12 mouse cellular contexts compared by ENCODE assay signal in genomic region chr12:75826699-75827353, GRCm38 (mm10). TPM values are rescaled to one million over a fixed set of nuclear protein-coding genes. Genes with fewer than 3 reads are reported as not detected.
DNase-seq lines count a peak whose midpoint lies in the region; ATAC-seq and TF ChIP-seq lines count a peak whose summit lies in the region.
"Had no signal": no experiment of that assay in that cellular context is flagged by ENCODE, and none has a peak within 500 bp of the region (broad histone marks: within the 10 kb centered on the region; RNA-seq: fewer than 3 reads in every experiment).

No protein-coding gene starts in this region.

- H3K36me3 ChIP-seq in forebrain, postnatal 0 days (ENCODE audit: insufficient read depth) = no peaks in the 10 kb centered on the region

- peak overlapping the region; percentile 52 for H3K4me3 ChIP-seq in gastrocnemius, adult 2 months
- no peak overlapping the region for H3K4me3 ChIP-seq in forebrain, postnatal 0 days (ENCODE audit: low read depth, low read length)
- H3K4me3 ChIP-seq: left cerebral cortex, adult 2 months; megakaryocyte, embryonic 14.5 days had no signal

- no peak for ATAC-seq in forebrain, postnatal 0 days

- TF ChIP-seq CTCF in gastrocnemius, adult 2 months (IDR thresholded peaks at IDR 0.05) = no peak
- TF ChIP-seq CTCF in forebrain, postnatal 0 days (IDR thresholded peaks at IDR 0.05; ENCODE audit: low read depth) = no peak

- no peak overlapping the region for H3K4me2 ChIP-seq in forebrain, postnatal 0 days (ENCODE audit: low read depth)

- no peak for DNase-seq in gastrocnemius, adult 2 months
- DNase-seq in gastrocnemius, adult 18-20 months (ENCODE audit: low spot score) = no peak
- DNase-seq in 3T3-L1 (ENCODE audit: low read depth, low spot score) = peak; percentile 69
- DNase-seq in embryo, embryonic 11 days = peak; percentile 51
- peak; percentile 51 for DNase-seq in kidney, postnatal 14 days
- DNase-seq in cerebellum, postnatal 4 days (ENCODE audit: low spot score in 2 of 2) = no peak
- DNase-seq in cerebellum, adult 11 months = no peak
- no peak for DNase-seq in forebrain, postnatal 0 days
- DNase-seq: cerebellum, adult 9-11 months; retina, postnatal 1 day had no signal

- H3K9me3 ChIP-seq in forebrain, postnatal 0 days (ENCODE audit: low read length) = no peaks in the 10 kb centered on the region
- H3K9me3 ChIP-seq: megakaryocyte, embryonic 14.5 days had no signal

- H3K4me1 ChIP-seq in forebrain, postnatal 0 days (ENCODE audit: insufficient read depth) = no peaks in the 10 kb centered on the region
- H3K4me1 ChIP-seq: megakaryocyte, embryonic 14.5 days had no signal

- H3K9ac ChIP-seq in forebrain, postnatal 0 days = no peak overlapping the region

- WGBS in forebrain, postnatal 0 days = 55% methylated on average over 10 of the region's 10 CpGs

- H3K27me3 ChIP-seq in forebrain, postnatal 0 days (ENCODE audit: insufficient read depth, low read length) = no peaks in the 10 kb centered on the region

- 0 out of 2 replicates have a peak overlapping the region, but pooled peaks have one; percentile 28 for H3K27ac ChIP-seq in gastrocnemius, adult 2 months
- no peak overlapping the region for H3K27ac ChIP-seq in forebrain, postnatal 0 days (ENCODE audit: low read depth, low read length)
- H3K27ac ChIP-seq: left cerebral cortex, adult 2 months had no signal

- intact Hi-C loops in gastrocnemius, adult 2 months (cut with DNase I) = no loop called here

RNA-seq across cellular contexts. Expression of gene Syne2, which starts 8.9 kb away (rescaled TPM):
- 10 to 100 TPM; 15.0 to 15.5 TPM for total RNA-seq in gastrocnemius, adult 2 months (2021)
- 10 to 100 TPM in 1 of 2 experiments, 1 to 10 TPM in 1; 9.1 to 13.9 TPM for total RNA-seq in gastrocnemius, adult 18-20 months (2021)
- 56.2 and 63.5 TPM in 2 replicates for total RNA-seq in forebrain, postnatal 0 days (2014; rRNA removed)
- polyA plus RNA-seq in forebrain, postnatal 0 days (2015; fragmentation: Nextera tagmentation; extraction: Ambion mirVana) = 21.0 and 27.0 TPM in 2 replicates

Comparison
In these comparisons a context has a peak if more than half of its experiments do, and no peak if none do; other contexts are left out.
1. DNase-seq: peak in 3T3-L1 (single experiment), embryo, embryonic 11 days (single experiment) and kidney, postnatal 14 days (single experiment); none in gastrocnemius, adult 2 months (single experiment), gastrocnemius, adult 18-20 months (single experiment), cerebellum, postnatal 4 days (0 of 2), cerebellum, adult 11 months (single experiment) and forebrain, postnatal 0 days (single experiment).